Mouse (Mus musculus): Measurements from ENCODE around the gene Stpg4. TPM values are rescaled to one million over a fixed set of nuclear protein-coding genes. Genes with fewer than 3 reads are reported as not detected.

Gene Stpg4
- polyA plus RNA-seq, 1 experiment from 2014 or later: not detected

- Histone ChIP-seq H3K27ac (ENCODE audit: low read length) (no peak overlapping the region), H3K36me3 (ENCODE audit: control insufficient read depth, insufficient read depth) (no peaks in the 10 kb centered on the region), H3K9me3 (ENCODE audit: control insufficient read depth, low read length) (no peaks in the 10 kb centered on the region), H3K9ac (replicated peaks; ENCODE audit: low read depth, low read length) (no peak overlapping the region), H3K4me2 (ENCODE audit: low read length) (no peak overlapping the region), H3K4me1 (replicated peaks; ENCODE audit: control insufficient read depth, insufficient read depth, low read length) (no peaks in the 10 kb centered on the region), H3K27me3 (replicated peaks; ENCODE audit: control insufficient read depth, insufficient read depth, low read length) (no peaks in the 10 kb centered on the region), H3K4me3 (replicated peaks; ENCODE audit: low read length) (no peak overlapping the region)
- 92% methylated on average over 11 of the region's 11 CpGs for WGBS
- no peak for ATAC-seq
Observed at GRCm38 (mm10) chr17:87402444-87402843, 25.1 kb downstream of the Stpg4 start.

- H3K36me3 ChIP-seq (ENCODE audit: control insufficient read depth, insufficient read depth): no peaks in the 10 kb centered on the region
- no peak for ATAC-seq
- H3K4me2 ChIP-seq (ENCODE audit: low read length): no peak overlapping the region
- no peak overlapping the region for H3K9ac ChIP-seq (replicated peaks; ENCODE audit: low read depth, low read length)
- no peaks in the 10 kb centered on the region for H3K27me3 ChIP-seq (replicated peaks; ENCODE audit: control insufficient read depth, insufficient read depth, low read length)
- no peak overlapping the region for H3K4me3 ChIP-seq (replicated peaks; ENCODE audit: low read length)
- no peaks in the 10 kb centered on the region for H3K4me1 ChIP-seq (replicated peaks; ENCODE audit: control insufficient read depth, insufficient read depth, low read length)
- H3K9me3 ChIP-seq (ENCODE audit: control insufficient read depth, low read length): no peaks in the 10 kb centered on the region
- no peak overlapping the region for H3K27ac ChIP-seq (ENCODE audit: low read length)
- WGBS: 83% methylated on average over 11 of the region's 11 CpGs
Observed at GRCm38 (mm10) chr17:87397088-87397487, 30.5 kb downstream of the Stpg4 start.

DNA sequence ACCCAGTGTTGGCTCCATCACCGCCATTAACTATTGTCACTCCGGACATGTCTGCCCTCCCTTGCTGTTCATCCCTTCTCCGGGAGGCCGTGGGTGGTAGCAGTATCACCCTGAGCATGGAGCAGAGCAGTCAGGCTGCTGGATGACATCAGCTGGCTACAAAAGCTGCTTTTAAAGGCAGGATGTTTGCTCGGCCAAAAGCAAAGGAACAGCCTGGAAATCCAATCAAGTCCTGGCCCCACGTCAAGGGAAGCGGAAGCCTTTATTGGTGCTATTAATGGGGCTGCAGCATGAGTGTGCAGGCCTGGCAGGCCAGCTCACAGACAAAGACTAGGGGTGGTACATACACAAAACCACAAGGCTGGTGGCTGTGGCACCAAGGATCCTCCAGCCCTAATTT is 36.3 kb downstream of the Stpg4 start:
- no peaks in the 10 kb centered on the region for H3K36me3 ChIP-seq (ENCODE audit: control insufficient read depth, insufficient read depth)
- H3K9ac ChIP-seq (replicated peaks; ENCODE audit: low read depth, low read length): no peak overlapping the region
- H3K27me3 ChIP-seq (replicated peaks; ENCODE audit: control insufficient read depth, insufficient read depth, low read length): no peaks in the 10 kb centered on the region
- H3K9me3 ChIP-seq (ENCODE audit: control insufficient read depth, low read length): no peaks in the 10 kb centered on the region
- H3K4me3 ChIP-seq (replicated peaks; ENCODE audit: low read length): no peak overlapping the region
- H3K4me2 ChIP-seq (ENCODE audit: low read length): no peak overlapping the region
- H3K4me1 ChIP-seq (replicated peaks; ENCODE audit: control insufficient read depth, insufficient read depth, low read length): peaks cover 6% of the 10 kb centered on the region
- H3K27ac ChIP-seq (ENCODE audit: low read length): no peak overlapping the region
- peak; percentile 79 for ATAC-seq
- 41% methylated on average over 7 of the region's 7 CpGs for WGBS

- 9% methylated on average over 3 of the region's 5 CpGs for WGBS
Observed at GRCm38 (mm10) chr17:87387068-87387467, 40.5 kb downstream of the Stpg4 start.

GRCm38 (mm10) chr17:87385835-87386234 is 41.7 kb downstream of the Stpg4 start:
- H3K9ac ChIP-seq (replicated peaks; ENCODE audit: low read depth, low read length): no peak overlapping the region
- no peak overlapping the region for H3K27ac ChIP-seq (ENCODE audit: low read length)
- WGBS: 72% methylated on average over 3 of the region's 3 CpGs
- peaks cover 6% of the 10 kb centered on the region for H3K4me1 ChIP-seq (replicated peaks; ENCODE audit: control insufficient read depth, insufficient read depth, low read length)
- H3K27me3 ChIP-seq (replicated peaks; ENCODE audit: control insufficient read depth, insufficient read depth, low read length): no peaks in the 10 kb centered on the region
- no peak overlapping the region for H3K4me2 ChIP-seq (ENCODE audit: low read length)
- ATAC-seq: no peak
- H3K4me3 ChIP-seq (replicated peaks; ENCODE audit: low read length): no peak overlapping the region
- no peaks in the 10 kb centered on the region for H3K9me3 ChIP-seq (ENCODE audit: control insufficient read depth, low read length)
- H3K36me3 ChIP-seq (ENCODE audit: control insufficient read depth, insufficient read depth): no peaks in the 10 kb centered on the region

More at GRCm38 (mm10) chr17:87387068-87387467, 40.5 kb downstream of the Stpg4 start:
- Histone ChIP-seq H3K27me3 (replicated peaks; ENCODE audit: control insufficient read depth, insufficient read depth, low read length) (no peaks in the 10 kb centered on the region), H3K9ac (replicated peaks; ENCODE audit: low read depth, low read length) (no peak overlapping the region), H3K36me3 (ENCODE audit: control insufficient read depth, insufficient read depth) (no peaks in the 10 kb centered on the region), H3K4me3 (replicated peaks; ENCODE audit: low read length) (no peak overlapping the region), H3K4me1 (replicated peaks; ENCODE audit: control insufficient read depth, insufficient read depth, low read length) (peaks cover 6% of the 10 kb centered on the region), H3K4me2 (ENCODE audit: low read length) (no peak overlapping the region), H3K27ac (ENCODE audit: low read length) (no peak overlapping the region), H3K9me3 (ENCODE audit: control insufficient read depth, low read length) (no peaks in the 10 kb centered on the region)
- ATAC-seq: peak; percentile 67

DNA sequence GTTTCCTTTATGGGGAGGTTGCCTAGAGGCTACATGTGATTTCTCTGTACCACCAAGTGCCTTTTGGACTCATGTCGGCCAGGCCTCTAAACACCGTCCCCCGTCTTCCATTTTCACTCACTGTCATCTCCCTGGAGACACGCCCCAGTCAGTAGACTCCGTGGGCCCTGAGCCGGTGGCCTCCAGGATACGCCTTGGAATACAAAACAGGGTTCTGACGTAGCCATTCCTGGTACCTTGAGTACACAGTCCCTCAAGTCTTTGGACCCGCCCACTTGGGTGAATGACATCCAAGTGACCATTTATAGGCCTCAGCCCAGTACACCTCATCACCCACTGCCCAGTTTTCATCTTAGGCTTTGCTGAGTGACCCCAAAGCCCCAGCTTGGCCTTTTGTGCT is 46.9 kb downstream of the Stpg4 start:
- H3K4me1 ChIP-seq (replicated peaks; ENCODE audit: control insufficient read depth, insufficient read depth, low read length): peaks cover 28% of the 10 kb centered on the region
- H3K27me3 ChIP-seq (replicated peaks; ENCODE audit: control insufficient read depth, insufficient read depth, low read length): no peaks in the 10 kb centered on the region
- no peaks in the 10 kb centered on the region for H3K9me3 ChIP-seq (ENCODE audit: control insufficient read depth, low read length)
- no peak overlapping the region for H3K9ac ChIP-seq (replicated peaks; ENCODE audit: low read depth, low read length)
- WGBS: 88% methylated on average over 9 of the region's 9 CpGs
- H3K4me3 ChIP-seq (replicated peaks; ENCODE audit: low read length): no peak overlapping the region
- H3K4me2 ChIP-seq (ENCODE audit: low read length): no peak overlapping the region
- ATAC-seq: no peak
- no peak overlapping the region for H3K27ac ChIP-seq (ENCODE audit: low read length)
- H3K36me3 ChIP-seq (ENCODE audit: control insufficient read depth, insufficient read depth): no peaks in the 10 kb centered on the region

DNA sequence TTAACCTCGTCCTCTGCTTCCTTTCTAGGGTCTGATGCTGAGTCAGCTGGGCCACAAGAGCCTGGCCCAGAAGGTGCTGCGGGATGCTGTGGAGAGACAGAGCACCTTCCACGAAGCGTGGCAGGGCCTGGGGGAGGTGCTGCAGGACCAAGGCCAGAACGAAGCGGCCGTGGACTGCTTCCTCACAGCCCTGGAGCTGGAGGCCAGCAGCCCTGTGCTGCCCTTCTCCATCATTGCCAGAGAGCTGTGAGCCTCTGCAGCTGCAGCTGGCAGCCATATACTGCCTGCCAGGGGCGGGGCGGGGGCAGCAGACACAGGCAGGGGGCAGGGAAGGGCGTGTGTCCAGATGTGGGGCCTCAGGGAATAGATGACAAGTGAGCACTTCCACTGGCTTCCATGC is 47.7 kb downstream of the Stpg4 start:
- Histone ChIP-seq H3K27me3 (replicated peaks; ENCODE audit: control insufficient read depth, insufficient read depth, low read length) (no peaks in the 10 kb centered on the region), H3K4me3 (replicated peaks; ENCODE audit: low read length) (no peak overlapping the region), H3K9ac (replicated peaks; ENCODE audit: low read depth, low read length) (no peak overlapping the region), H3K9me3 (ENCODE audit: control insufficient read depth, low read length) (no peaks in the 10 kb centered on the region), H3K4me2 (ENCODE audit: low read length) (no peak overlapping the region), H3K27ac (ENCODE audit: low read length) (peak overlapping the region; percentile 16; the same call in 1 of the 2 replicates), H3K4me1 (replicated peaks; ENCODE audit: control insufficient read depth, insufficient read depth, low read length) (peaks cover 28% of the 10 kb centered on the region), H3K36me3 (ENCODE audit: control insufficient read depth, insufficient read depth) (no peaks in the 10 kb centered on the region)
- no peak for ATAC-seq
- 71% methylated on average over 10 of the region's 10 CpGs for WGBS

DNA sequence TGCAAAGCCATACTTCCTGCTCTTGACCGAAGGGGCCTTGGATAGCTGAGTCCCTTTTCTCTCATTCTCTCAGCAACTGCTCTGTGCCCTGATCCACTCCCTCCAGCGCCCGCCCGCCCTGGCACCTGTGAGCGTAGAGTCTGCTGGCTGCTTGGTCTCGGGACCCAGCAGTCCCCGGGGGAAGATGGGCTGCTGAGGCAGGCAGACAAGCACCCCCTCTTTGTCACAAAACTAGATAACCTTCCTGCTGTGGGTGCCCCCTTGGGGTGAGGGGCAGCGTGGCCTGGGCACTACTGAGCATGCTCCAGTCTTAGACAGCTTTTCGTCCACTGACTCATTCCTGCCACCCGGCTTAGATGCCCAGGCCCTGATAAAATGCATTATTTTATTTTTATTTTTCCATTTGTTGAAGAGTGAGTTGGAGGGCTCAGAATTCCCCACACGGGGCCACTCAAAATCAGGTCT is 48.3 kb downstream of the Stpg4 start:
- Histone ChIP-seq H3K9ac (replicated peaks; ENCODE audit: low read depth, low read length) (no peak overlapping the region), H3K4me2 (ENCODE audit: low read length) (no peak overlapping the region), H3K9me3 (ENCODE audit: control insufficient read depth, low read length) (no peaks in the 10 kb centered on the region), H3K4me3 (replicated peaks; ENCODE audit: low read length) (no peak overlapping the region), H3K27ac (ENCODE audit: low read length) (peak overlapping the region; percentile 5; the same call in 1 of the 2 replicates), H3K4me1 (replicated peaks; ENCODE audit: control insufficient read depth, insufficient read depth, low read length) (peaks cover 28% of the 10 kb centered on the region), H3K27me3 (replicated peaks; ENCODE audit: control insufficient read depth, insufficient read depth, low read length) (no peaks in the 10 kb centered on the region), H3K36me3 (ENCODE audit: control insufficient read depth, insufficient read depth) (no peaks in the 10 kb centered on the region)
- 75% methylated on average over 11 of the region's 11 CpGs for WGBS
- no peak; the same call in 1 of the 2 replicates for ATAC-seq

DNA sequence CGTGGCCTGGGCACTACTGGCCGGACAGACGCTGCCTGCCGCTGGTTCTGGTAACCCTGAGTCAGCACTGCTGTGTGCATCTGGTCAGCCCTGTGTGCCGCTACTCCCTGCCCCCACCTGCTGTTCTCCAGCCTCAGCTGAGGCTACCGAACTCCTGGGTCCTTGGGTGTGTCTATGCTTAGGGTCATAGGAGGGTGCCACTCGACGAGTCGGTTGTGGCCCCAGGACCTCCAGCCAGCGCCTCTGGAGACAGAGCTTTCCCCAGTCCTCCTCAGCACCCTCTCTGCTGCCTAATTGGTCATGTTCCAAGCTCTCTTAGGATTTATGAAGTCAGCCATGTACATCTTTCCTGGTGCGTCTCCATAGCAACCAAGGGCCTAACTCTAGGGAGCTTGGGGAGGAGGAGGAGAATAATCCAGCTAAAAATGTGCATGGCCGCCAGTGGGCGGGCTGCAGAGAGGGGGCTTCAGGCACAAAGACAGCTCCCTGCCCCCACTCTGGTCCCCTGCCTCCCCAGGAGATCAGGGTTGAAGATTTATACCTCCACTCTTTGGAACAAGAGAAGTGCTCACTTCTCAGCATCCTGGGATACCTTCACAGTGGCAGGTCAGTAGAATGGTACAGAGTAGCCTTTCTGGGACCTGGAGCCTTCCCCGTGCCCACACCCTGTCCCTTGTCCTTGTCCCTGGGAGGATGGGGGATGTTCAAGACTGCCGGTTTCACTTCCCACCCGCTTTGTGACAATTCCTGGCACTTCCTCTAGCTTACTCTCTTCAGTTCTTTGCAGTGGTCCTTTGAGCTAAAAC is 49.0 kb downstream of the Stpg4 start:
- Histone ChIP-seq H3K4me3 (replicated peaks; ENCODE audit: low read length) (no peak overlapping the region), H3K27me3 (replicated peaks; ENCODE audit: control insufficient read depth, insufficient read depth, low read length) (no peaks in the 10 kb centered on the region), H3K9ac (replicated peaks; ENCODE audit: low read depth, low read length) (peak overlapping the region; percentile 22; the same call in 1 of the 2 replicates), H3K27ac (ENCODE audit: low read length) (peak overlapping the region; percentile 68), H3K9me3 (ENCODE audit: control insufficient read depth, low read length) (no peaks in the 10 kb centered on the region), H3K36me3 (ENCODE audit: control insufficient read depth, insufficient read depth) (no peaks in the 10 kb centered on the region), H3K4me2 (ENCODE audit: low read length) (no peak overlapping the region), H3K4me1 (replicated peaks; ENCODE audit: control insufficient read depth, insufficient read depth, low read length) (peaks cover 28% of the 10 kb centered on the region)
- ATAC-seq: peak; percentile 76
- WGBS: 46% methylated on average over 16 of the region's 16 CpGs
